ENCODE assay signal across 14 mouse cellular contexts in the genomic region with DNA sequence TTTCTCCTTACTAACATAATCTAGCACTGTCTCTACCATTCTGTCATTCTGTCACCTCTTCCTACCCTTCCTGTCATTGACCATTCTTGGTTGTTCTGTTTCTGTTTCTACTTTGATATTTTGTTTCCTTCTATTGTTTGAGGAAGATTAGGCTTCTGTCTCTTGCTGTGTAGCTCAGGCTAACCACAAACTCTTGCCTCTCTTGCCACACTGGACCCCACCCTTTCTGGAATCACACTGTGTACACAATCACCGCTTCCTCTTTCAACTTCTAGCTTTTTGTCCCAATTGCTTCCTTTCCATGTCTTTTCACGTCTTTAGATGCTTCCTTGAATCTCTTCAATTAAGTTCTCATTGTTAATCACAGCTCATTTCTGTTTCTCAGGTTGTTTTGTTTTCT.
DNase-seq lines count a peak whose midpoint lies in the region; ATAC-seq and TF ChIP-seq lines count a peak whose summit lies in the region.
"Had no signal": no experiment of that assay in that cellular context is flagged by ENCODE, and none has a peak within 500 bp of the region (broad histone marks: within the 10 kb centered on the region; RNA-seq: fewer than 3 reads in every experiment).

No protein-coding gene starts in this region.

- no peaks in the 10 kb centered on the region for H3K36me3 ChIP-seq in liver, postnatal 0 days (replicated peaks; ENCODE audit: insufficient read depth, low read length)
- no peaks in the 10 kb centered on the region for H3K36me3 ChIP-seq in liver, embryonic 12.5 days
- H3K36me3 ChIP-seq in midbrain, embryonic 15.5 days (replicated peaks) = no peaks in the 10 kb centered on the region
- H3K36me3 ChIP-seq: embryonic facial prominence, embryonic 13.5 days; intestine, embryonic 15.5 days; lung, embryonic 15.5 days had no signal

- no peaks in the 10 kb centered on the region for H3K9me3 ChIP-seq in liver, postnatal 0 days (ENCODE audit: low read length)
- H3K9me3 ChIP-seq in liver, embryonic 12.5 days (replicated peaks) = no peaks in the 10 kb centered on the region
- no peaks in the 10 kb centered on the region for H3K9me3 ChIP-seq in midbrain, embryonic 15.5 days
- H3K9me3 ChIP-seq: embryonic facial prominence, embryonic 13.5 days; intestine, embryonic 15.5 days; lung, embryonic 15.5 days had no signal

- TF ChIP-seq CTCF in gastrocnemius, adult 2 months (IDR thresholded peaks at IDR 0.05) = no peak
- no peak for TF ChIP-seq CTCF in liver, postnatal 0 days (IDR thresholded peaks at IDR 0.05; ENCODE audit: low read depth)
- TF ChIP-seq CTCF in left cerebral cortex, adult 2 months (IDR thresholded peaks at IDR 0.05) = no peak

- intact Hi-C loops in gastrocnemius, adult 2 months (cut with DNase I) = no loop called here
- intact Hi-C loops in left cerebral cortex, adult 2 months (cut with DNase I) = no loop called here

- TF ChIP-seq EP300 in liver, postnatal 0 days (IDR thresholded peaks at IDR 0.05; ENCODE audit: low read depth) = peak; percentile 37; the same call in 1 of the 2 replicates

- H3K9ac ChIP-seq in liver, postnatal 0 days (replicated peaks) = no peak overlapping the region
- H3K9ac ChIP-seq in liver, embryonic 12.5 days = no peak overlapping the region
- H3K9ac ChIP-seq in midbrain, embryonic 15.5 days = no peak overlapping the region
- H3K9ac ChIP-seq: embryonic facial prominence, embryonic 13.5 days; intestine, embryonic 15.5 days; lung, embryonic 15.5 days had no signal

- WGBS in liver, postnatal 0 days (ENCODE audit: insufficient replicate concordance) = 27% methylated on average over 2 of the region's 2 CpGs
- WGBS in liver, embryonic 12.5 days (ENCODE audit: insufficient replicate concordance) = 15% methylated on average over 2 of the region's 2 CpGs
- 86% methylated on average over 2 of the region's 2 CpGs for WGBS in midbrain, embryonic 15.5 days

- H3K4me1 ChIP-seq in liver, postnatal 0 days (ENCODE audit: insufficient read depth) = peaks cover 6% of the 10 kb centered on the region
- peaks cover 5% of the 10 kb centered on the region; the same call in 1 of the 2 replicates for H3K4me1 ChIP-seq in liver, embryonic 12.5 days
- peaks cover 18% of the 10 kb centered on the region for H3K4me1 ChIP-seq in midbrain, embryonic 15.5 days
- H3K4me1 ChIP-seq: embryonic facial prominence, embryonic 13.5 days; intestine, embryonic 15.5 days had no signal

- peak; percentile 50; the same call in 1 of the 2 replicates for ATAC-seq in liver, postnatal 0 days
- ATAC-seq in liver, embryonic 12.5 days = no peak
- ATAC-seq in granulocyte monocyte progenitor cell, adult 5-6 weeks (replicated peaks; ENCODE audit: poor library complexity, severe bottlenecking) = peak; percentile 90
- ATAC-seq in midbrain, embryonic 15.5 days (replicated peaks) = no peak
- ATAC-seq: intestine, embryonic 15.5 days had no signal

- peak overlapping the region; percentile 36; the same call in 1 of the 2 replicates for H3K27ac ChIP-seq in gastrocnemius, adult 2 months
- no peak overlapping the region for H3K27ac ChIP-seq in liver, postnatal 0 days (ENCODE audit: low read depth)
- no peak overlapping the region for H3K27ac ChIP-seq in liver, embryonic 12.5 days
- peak overlapping the region; percentile 70; the same call in 1 of the 2 replicates for H3K27ac ChIP-seq in midbrain, embryonic 15.5 days
- H3K27ac ChIP-seq in left cerebral cortex, adult 2 months = no peak overlapping the region
- H3K27ac ChIP-seq: embryonic facial prominence, embryonic 13.5 days; intestine, embryonic 15.5 days; lung, embryonic 15.5 days had no signal

- no peak overlapping the region for H3K4me3 ChIP-seq in gastrocnemius, adult 2 months
- no peak overlapping the region for H3K4me3 ChIP-seq in liver, postnatal 0 days (ENCODE audit: low read depth, low read length)
- H3K4me3 ChIP-seq in liver, embryonic 12.5 days = no peak overlapping the region
- H3K4me3 ChIP-seq in midbrain, embryonic 15.5 days = no peak overlapping the region
- H3K4me3 ChIP-seq in left cerebral cortex, adult 2 months = no peak overlapping the region
- H3K4me3 ChIP-seq: embryonic facial prominence, embryonic 13.5 days; intestine, embryonic 15.5 days; lung, embryonic 15.5 days had no signal

- no peak for DNase-seq in gastrocnemius, adult 2 months
- DNase-seq in gastrocnemius, postnatal 10 days = no peak
- peak; percentile 28 for DNase-seq in liver, postnatal 0 days
- DNase-seq in left cerebral cortex, adult 2 months (ENCODE audit: extremely low spot score in 1 of 2, low spot score in 2 of 2) = no peak
- DNase-seq in kidney, adult 9 months = no peak
- DNase-seq: cerebellum, postnatal 14 days; left cerebral cortex, postnatal 4 days; thymus, postnatal 4 days had no signal

- no peaks in the 10 kb centered on the region for H3K27me3 ChIP-seq in liver, postnatal 0 days (ENCODE audit: insufficient read depth, low read length)
- no peaks in the 10 kb centered on the region; the same call in 1 of the 2 replicates for H3K27me3 ChIP-seq in liver, embryonic 12.5 days (replicated peaks)
- H3K27me3 ChIP-seq in midbrain, embryonic 15.5 days (replicated peaks) = no peaks in the 10 kb centered on the region
- H3K27me3 ChIP-seq: embryonic facial prominence, embryonic 13.5 days; intestine, embryonic 15.5 days; lung, embryonic 15.5 days had no signal

- H3K4me2 ChIP-seq in liver, postnatal 0 days (ENCODE audit: low read depth, low read length) = no peak overlapping the region
- H3K4me2 ChIP-seq in liver, embryonic 12.5 days = no peak overlapping the region
- H3K4me2 ChIP-seq in midbrain, embryonic 15.5 days = no peak overlapping the region
- H3K4me2 ChIP-seq: embryonic facial prominence, embryonic 13.5 days; intestine, embryonic 15.5 days; lung, embryonic 15.5 days had no signal

Comparison
In these comparisons a context has a peak if more than half of its experiments do, and no peak if none do; other contexts are left out.
1. ATAC-seq: peak in liver, postnatal 0 days (single experiment) and granulocyte monocyte progenitor cell, adult 5-6 weeks (single experiment); none in liver, embryonic 12.5 days (single experiment) and midbrain, embryonic 15.5 days (single experiment).
2. H3K27ac ChIP-seq: peak in gastrocnemius, adult 2 months (single experiment) and midbrain, embryonic 15.5 days (single experiment); none in liver, postnatal 0 days (single experiment), liver, embryonic 12.5 days (single experiment) and left cerebral cortex, adult 2 months (single experiment).